In genomic region chr4:13331320-13331719, GRCm38 (mm10) we compare ENCODE assay signal across 31 mouse cellular contexts.
"Had no signal": no experiment of that assay in that cellular context is flagged by ENCODE, and none has a peak within 500 bp of the region (broad histone marks: within the 10 kb centered on the region; RNA-seq: fewer than 3 reads in every experiment).

No protein-coding gene starts in this region.

- H3K9ac ChIP-seq: limb, embryonic 12.5 days; limb, embryonic 13.5 days; limb, embryonic 15.5 days; liver, embryonic 12.5 days; liver, embryonic 13.5 days; liver, embryonic 14.5 days; liver, embryonic 15.5 days; liver, postnatal 0 days; lung, embryonic 14.5 days; lung, embryonic 15.5 days; midbrain, embryonic 12.5 days; midbrain, embryonic 13.5 days; midbrain, embryonic 15.5 days had no signal

- H3K36me3 ChIP-seq: limb, embryonic 10.5 days; limb, embryonic 12.5 days; limb, embryonic 13.5 days; limb, embryonic 15.5 days; liver, embryonic 12.5 days; liver, embryonic 13.5 days; liver, embryonic 15.5 days; lung, embryonic 15.5 days; midbrain, embryonic 10.5 days; midbrain, embryonic 12.5 days; midbrain, embryonic 13.5 days; midbrain, embryonic 15.5 days had no signal

- H3K27ac ChIP-seq: limb, embryonic 10.5 days; limb, embryonic 12.5 days; limb, embryonic 13.5 days; limb, embryonic 15.5 days; liver, embryonic 12.5 days; liver, embryonic 13.5 days; liver, embryonic 14.5 days; liver, embryonic 15.5 days; lung, embryonic 15.5 days; macrophage; midbrain, embryonic 10.5 days; midbrain, embryonic 12.5 days; midbrain, embryonic 13.5 days; midbrain, embryonic 15.5 days had no signal

- H3K4me1 ChIP-seq: limb, embryonic 15.5 days; liver, embryonic 12.5 days; liver, embryonic 13.5 days; liver, embryonic 15.5 days; lung, embryonic 15.5 days; megakaryocyte, embryonic 14.5 days had no signal

- ATAC-seq: liver, embryonic 12.5 days; liver, postnatal 0 days; lung, postnatal 0 days; midbrain, embryonic 13.5 days; midbrain, embryonic 15.5 days; midbrain, embryonic 16.5 days had no signal

- DNase-seq: left cerebral cortex, postnatal 4 days; liver; liver, embryonic 13.5 days; liver, postnatal 0 days; lung, adult 18-20 months; lung, adult 2 months; lung, embryonic 14.5 days; lung, postnatal 10 days; lung, postnatal 14 days; lung, postnatal 36 days; lung, postnatal 4 days; midbrain, embryonic 14.5 days had no signal

- H3K27me3 ChIP-seq: limb, embryonic 12.5 days; limb, embryonic 13.5 days; limb, embryonic 15.5 days; liver, embryonic 12.5 days; liver, embryonic 13.5 days; liver, embryonic 15.5 days; lung, embryonic 15.5 days; megakaryocyte, embryonic 14.5 days; midbrain, embryonic 12.5 days; midbrain, embryonic 13.5 days; midbrain, embryonic 15.5 days had no signal

- H3K9me3 ChIP-seq: limb, embryonic 10.5 days; limb, embryonic 12.5 days; limb, embryonic 13.5 days; limb, embryonic 15.5 days; liver, embryonic 12.5 days; liver, embryonic 13.5 days; liver, embryonic 15.5 days; lung, embryonic 15.5 days; megakaryocyte, embryonic 14.5 days; midbrain, embryonic 10.5 days; midbrain, embryonic 12.5 days; midbrain, embryonic 13.5 days; midbrain, embryonic 15.5 days had no signal

- H3K4me2 ChIP-seq: limb, embryonic 12.5 days; limb, embryonic 13.5 days; limb, embryonic 15.5 days; liver, embryonic 11.5 days; liver, embryonic 12.5 days; liver, embryonic 13.5 days; liver, embryonic 15.5 days; lung, embryonic 14.5 days; lung, embryonic 15.5 days; midbrain, embryonic 11.5 days; midbrain, embryonic 12.5 days; midbrain, embryonic 13.5 days; midbrain, embryonic 15.5 days had no signal

- H3K4me3 ChIP-seq: limb, embryonic 10.5 days; limb, embryonic 12.5 days; limb, embryonic 13.5 days; limb, embryonic 15.5 days; liver, embryonic 12.5 days; liver, embryonic 13.5 days; liver, embryonic 15.5 days; lung, embryonic 15.5 days; megakaryocyte, embryonic 14.5 days; midbrain, embryonic 10.5 days; midbrain, embryonic 12.5 days; midbrain, embryonic 13.5 days; midbrain, embryonic 15.5 days; myocyte had no signal
